Mouse (Mus musculus) heart, postnatal 0 days (tissue): ENCODE results near the gene Foxp1.

Experiments
- CTCF ChIP-seq: IDR thresholded peaks from 2 replicates; pipeline ENCODE4 v1.5.1; 2016; ENCODE audit warnings: antibody characterized with exemption, control low read depth, low read depth
- EP300 ChIP-seq: IDR thresholded peaks from 2 replicates; pipeline ENCODE4 v1.6.1; 2016; ENCODE audit warnings: antibody characterized with exemption, low read depth

DNA sequence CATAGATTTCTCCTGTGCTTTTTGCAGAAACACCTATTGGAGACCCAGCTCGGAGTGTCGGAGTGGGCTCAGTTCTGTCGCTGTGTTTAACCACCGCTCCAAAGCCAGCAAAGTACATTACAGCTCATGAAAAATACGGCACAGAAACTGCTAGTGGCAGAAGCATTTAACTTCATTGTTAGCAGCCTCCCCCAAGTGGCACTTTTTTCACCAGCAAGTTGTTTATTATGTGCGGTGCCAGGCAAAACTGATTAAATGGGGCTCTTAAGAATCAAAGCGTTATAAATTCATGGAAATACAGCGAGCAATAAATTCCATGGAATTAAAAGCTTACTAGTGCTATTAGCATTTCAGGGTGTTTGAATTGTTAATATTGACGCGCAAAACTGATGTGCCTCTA is 289.1 kb downstream of the Foxp1 start:
- TF ChIP-seq CTCF (no peak), EP300 (no peak)
